Comparison of ENCODE assay signal across 8 mouse cellular contexts in genomic region chr5:113736113-113736502, GRCm38 (mm10). TPM values are rescaled to one million over a fixed set of nuclear protein-coding genes. Genes with fewer than 3 reads are reported as not detected.
DNase-seq lines count a peak whose midpoint lies in the region; ATAC-seq and TF ChIP-seq lines count a peak whose summit lies in the region.

No protein-coding gene starts in this region.

- ATAC-seq in heart, embryonic 15.5 days (replicated peaks; ENCODE audit: insufficient number of reproducible peaks, insufficient read depth, low FRiP score, low read depth), result peak; percentile 19; the same call in 1 of the 2 replicates
- ATAC-seq in Patski, result peak; percentile 9
- ATAC-seq in hindbrain, embryonic 14.5 days (ENCODE audit: low FRiP score), result no peak; the same call in 1 of the 2 replicates
- ATAC-seq in midbrain, embryonic 13.5 days, result peak; percentile 30; the same call in 1 of the 2 replicates
- ATAC-seq in monocyte, adult 5-6 weeks (replicated peaks; ENCODE audit: insufficient number of reproducible peaks, low FRiP score, low TSS enrichment, poor library complexity, severe bottlenecking), result no peak

- no peak for DNase-seq in heart, adult 8-10 months (ENCODE audit: low spot score)
- DNase-seq in Patski (ENCODE audit: low read depth, low spot score), result no peak
- no peak for DNase-seq in hindbrain, embryonic 14.5 days (ENCODE audit: low spot score)
- DNase-seq in thymus, postnatal 10 days (ENCODE audit: low spot score in 2 of 2), result no peak
- DNase-seq in urinary bladder, postnatal 10 days (ENCODE audit: low spot score), result no peak

- TF ChIP-seq CTCF in Patski (IDR thresholded peaks at IDR 0.05), result no peak

- no peaks in the 10 kb centered on the region for H3K27me3 ChIP-seq in heart, embryonic 15.5 days
- no peaks in the 10 kb centered on the region for H3K27me3 ChIP-seq in Patski
- H3K27me3 ChIP-seq in hindbrain, embryonic 14.5 days (ENCODE audit: control insufficient read depth, insufficient read depth, low read length), result no peaks in the 10 kb centered on the region
- no peaks in the 10 kb centered on the region for H3K27me3 ChIP-seq in midbrain, embryonic 13.5 days

- H3K36me3 ChIP-seq in heart, embryonic 15.5 days, result peaks cover 36% of the 10 kb centered on the region
- peaks cover 34% of the 10 kb centered on the region for H3K36me3 ChIP-seq in hindbrain, embryonic 14.5 days (replicated peaks; ENCODE audit: control insufficient read depth, insufficient read depth)
- peaks cover 37% of the 10 kb centered on the region for H3K36me3 ChIP-seq in midbrain, embryonic 13.5 days

- H3K4me2 ChIP-seq in heart, embryonic 15.5 days, result peak overlapping the region; percentile 90
- H3K4me2 ChIP-seq in hindbrain, embryonic 14.5 days (replicated peaks), result peak overlapping the region; percentile 64
- H3K4me2 ChIP-seq in midbrain, embryonic 13.5 days (replicated peaks), result peak overlapping the region; percentile 84

- peak overlapping the region; percentile 66 for H3K9ac ChIP-seq in heart, embryonic 15.5 days
- peak overlapping the region; percentile 74 for H3K9ac ChIP-seq in hindbrain, embryonic 14.5 days
- peak overlapping the region; percentile 68 for H3K9ac ChIP-seq in midbrain, embryonic 13.5 days (replicated peaks)

- POLR2A ChIA-PET in Patski (lab: Charles Lee), result no interaction called here

- H3K4me3 ChIP-seq in heart, embryonic 15.5 days, result peak overlapping the region; percentile 77
- peak overlapping the region; percentile 53 for H3K4me3 ChIP-seq in hindbrain, embryonic 14.5 days (replicated peaks; ENCODE audit: low read length)
- H3K4me3 ChIP-seq in midbrain, embryonic 13.5 days (replicated peaks), result peak overlapping the region; percentile 61

- H3K9me3 ChIP-seq in heart, embryonic 15.5 days (replicated peaks), result no peaks in the 10 kb centered on the region
- H3K9me3 ChIP-seq in hindbrain, embryonic 14.5 days (ENCODE audit: control insufficient read depth, low read length), result no peaks in the 10 kb centered on the region
- H3K9me3 ChIP-seq in midbrain, embryonic 13.5 days, result no peaks in the 10 kb centered on the region

- WGBS in heart, embryonic 15.5 days, result 3% methylated on average over 10 of the region's 10 CpGs
- WGBS in hindbrain, embryonic 14.5 days, result 4% methylated on average over 10 of the region's 10 CpGs
- WGBS in midbrain, embryonic 13.5 days, result 4% methylated on average over 10 of the region's 10 CpGs

- H3K27ac ChIP-seq in heart, embryonic 15.5 days, result peak overlapping the region; percentile 92
- peak overlapping the region; percentile 97 for H3K27ac ChIP-seq in hindbrain, embryonic 14.5 days
- H3K27ac ChIP-seq in midbrain, embryonic 13.5 days, result peak overlapping the region; percentile 97

- peaks cover 16% of the 10 kb centered on the region for H3K4me1 ChIP-seq in heart, embryonic 15.5 days (replicated peaks)
- H3K4me1 ChIP-seq in hindbrain, embryonic 14.5 days (replicated peaks; ENCODE audit: control insufficient read depth, insufficient read depth, low read length), result peaks cover 13% of the 10 kb centered on the region
- H3K4me1 ChIP-seq in midbrain, embryonic 13.5 days (replicated peaks), result peaks cover 24% of the 10 kb centered on the region

- CTCF ChIA-PET in Patski (lab: Charles Lee), result interaction anchor here (1.0 to 1.5 kb wide), 2 partner anchors 11 to 368 kb away, joined by 3 to 4 read pairs; partner anchors contain the start of gene 1700069L16Rik

- in situ Hi-C loops in Patski (cut with MboI; ENCODE audit: low pct_unique_long_range_greater_than_20kb), result loop anchor here (25.0 kb wide), 1 partner anchor 649 kb away; the partner anchor contains the start of gene Crybb3

RNA-seq across cellular contexts. Expression of gene Ficd, which starts 0.5 kb away (rescaled TPM):
- polyA plus RNA-seq in heart, embryonic 15.5 days (2015; fragmentation: Nextera tagmentation; extraction: Ambion mirVana), result 4.9 and 6.2 TPM in 2 replicates
- total RNA-seq in heart, adult 8-10 months (2022), result 10 to 100 TPM; 10.2 to 11.6 (median 10.8) TPM
- polyA plus RNA-seq in Patski (2021), result 8.5 TPM
- polyA plus RNA-seq in hindbrain, embryonic 14.5 days (2014; fragmentation: Nextera tagmentation; extraction: Ambion mirVana), result 7.0 and 7.5 TPM in 2 replicates
- 7.2 and 7.8 TPM in 2 replicates for polyA plus RNA-seq in midbrain, embryonic 13.5 days (2015; fragmentation: Nextera tagmentation; extraction: Ambion mirVana)
- total RNA-seq in monocyte, adult 5-6 weeks (2017), result 2.0 to 4.7 TPM (median 4.2 TPM) in 3 replicates

RNA-seq across cellular contexts. Expression of gene 1700069L16Rik, which starts 11.5 kb away (rescaled TPM):
- not detected in 2 replicates for polyA plus RNA-seq in heart, embryonic 15.5 days (2015; fragmentation: Nextera tagmentation; extraction: Ambion mirVana)
- total RNA-seq in heart, adult 8-10 months (2022), result not detected
- polyA plus RNA-seq in Patski (2021), result not detected
- not detected in 2 replicates for polyA plus RNA-seq in hindbrain, embryonic 14.5 days (2014; fragmentation: Nextera tagmentation; extraction: Ambion mirVana)
- not detected in 2 replicates for polyA plus RNA-seq in midbrain, embryonic 13.5 days (2015; fragmentation: Nextera tagmentation; extraction: Ambion mirVana)
- not detected in 3 replicates for total RNA-seq in monocyte, adult 5-6 weeks (2017)

RNA-seq across cellular contexts. Expression of gene Sart3, which starts 36.2 kb away (rescaled TPM):
- polyA plus RNA-seq in heart, embryonic 15.5 days (2015; fragmentation: Nextera tagmentation; extraction: Ambion mirVana), result 30.8 and 39.8 TPM in 2 replicates
- total RNA-seq in heart, adult 8-10 months (2022), result 10 to 100 TPM; 11.2 to 12.6 (median 12.2) TPM
- 63.4 TPM for polyA plus RNA-seq in Patski (2021)
- polyA plus RNA-seq in hindbrain, embryonic 14.5 days (2014; fragmentation: Nextera tagmentation; extraction: Ambion mirVana), result 33.0 and 37.1 TPM in 2 replicates
- polyA plus RNA-seq in midbrain, embryonic 13.5 days (2015; fragmentation: Nextera tagmentation; extraction: Ambion mirVana), result 51.1 and 58.5 TPM in 2 replicates
- total RNA-seq in monocyte, adult 5-6 weeks (2017), result 34.4 to 48.1 TPM (median 42.3 TPM) in 3 replicates

RNA-seq across cellular contexts. Expression of gene Iscu, which starts 36.4 kb away (rescaled TPM):
- polyA plus RNA-seq in heart, embryonic 15.5 days (2015; fragmentation: Nextera tagmentation; extraction: Ambion mirVana), result 112 and 124 TPM in 2 replicates
- total RNA-seq in heart, adult 8-10 months (2022), result 100 to 1,000 TPM; 195 to 224 (median 212) TPM
- 189 TPM for polyA plus RNA-seq in Patski (2021)
- 81.5 and 92.4 TPM in 2 replicates for polyA plus RNA-seq in hindbrain, embryonic 14.5 days (2014; fragmentation: Nextera tagmentation; extraction: Ambion mirVana)
- 93.0 and 101 TPM in 2 replicates for polyA plus RNA-seq in midbrain, embryonic 13.5 days (2015; fragmentation: Nextera tagmentation; extraction: Ambion mirVana)
- 110 to 223 TPM (median 180 TPM) in 3 replicates for total RNA-seq in monocyte, adult 5-6 weeks (2017)

Comparison
In these comparisons a context has a peak if more than half of its experiments do, and no peak if none do; other contexts are left out.
1. ATAC-seq: peak in heart, embryonic 15.5 days (single experiment), Patski (single experiment) and midbrain, embryonic 13.5 days (single experiment); none in hindbrain, embryonic 14.5 days (single experiment) and monocyte, adult 5-6 weeks (single experiment).
2. Peak in every context shown above with its lines, with median percentiles within 50 percentile points of each other: H3K27ac ChIP-seq, H3K4me2 ChIP-seq, H3K4me3 ChIP-seq and H3K9ac ChIP-seq.